Mouse (Mus musculus) forebrain, embryonic 11.5 days (tissue): ENCODE results near the gene Olfr1378. TPM values are rescaled to one million over a fixed set of nuclear protein-coding genes. Genes with fewer than 3 reads are reported as not detected.
A peak's percentile ranks its signal among the peaks of the same experiment; 100 is the strongest.

Experiments used
- ATAC-seq: fragments of 200-750 bp; cut with Nextera tagmentation; replicated peaks from 2 replicates; pipeline ENCODE4 v1.8.0; 2017; ENCODE audit warnings: moderate TSS enrichment; ENCODE audit not compliant: low FRiP score
- DNase-seq: peaks from one replicate; pipeline ENCODE4 v3.0.0-alpha.2; 2017; ENCODE audit warnings: low spot score
- H3K27ac ChIP-seq: fragments of 300-500 bp; sonication (generic); 2 replicates; pipeline ENCODE4 v1.5.1; 2014; ENCODE audit warnings: low read depth, low read length
- H3K27me3 ChIP-seq: fragments of 300-500 bp; sonication (generic); 2 replicates; pipeline ENCODE4 v1.6.1; 2014; ENCODE audit warnings: mild to moderate bottlenecking, low read length, mixed read lengths; ENCODE audit not compliant: control insufficient read depth, insufficient read depth
- H3K36me3 ChIP-seq: fragments of 300-500 bp; sonication (generic); 2 replicates; pipeline ENCODE4 v1.6.1; 2014; ENCODE audit warnings: mild to moderate bottlenecking, low read length, moderate library complexity, mixed read lengths; ENCODE audit not compliant: control insufficient read depth, insufficient read depth
- H3K4me1 ChIP-seq: fragments of 300-500 bp; sonication (generic); replicated peaks from 2 replicates; pipeline ENCODE4 v1.6.1; 2014; ENCODE audit warnings: low read length, mixed read lengths; ENCODE audit not compliant: control insufficient read depth, insufficient read depth
- H3K4me2 ChIP-seq: fragments of 300-500 bp; sonication (generic); 2 replicates; pipeline ENCODE4 v1.6.1; 2014; ENCODE audit warnings: low read depth, mild to moderate bottlenecking, low read length, moderate library complexity, mixed read lengths; ENCODE audit not compliant: severe bottlenecking
- H3K4me3 ChIP-seq: fragments of 300-500 bp; sonication (generic); 2 replicates; pipeline ENCODE4 v1.5.1; 2014; ENCODE audit warnings: low read depth, low read length
- H3K9ac ChIP-seq: fragments of 300-500 bp; sonication (generic); 2 replicates; pipeline ENCODE4 v1.6.1; 2014; ENCODE audit warnings: low read length
- H3K9me3 ChIP-seq: fragments of 300-500 bp; sonication (generic); 2 replicates; pipeline ENCODE4 v1.6.1; 2016; ENCODE audit warnings: low read length, mixed read lengths; ENCODE audit not compliant: control insufficient read depth
- WGBS: fragments of 180-500 bp; shearing (Covaris S2); extraction: QIAGEN DNeasy Blood & Tissue Kit; methylation state at CpG from one replicate; pipeline ENCODE4 v1.1.7; 2014; 5-methylcytosine and 5-hydroxymethylcytosine counted together
- polyA plus RNA-seq: library from polyadenylated mRNA; unstranded; fragments of >200 nt; fragmentation: Nextera tagmentation; extraction: Ambion mirVana; gene quantifications from 2 replicates; pipeline ENCODE4 v1.2.1, GENCODE M21; 2014

Olfr1378 gene
- not detected in 2 replicates for polyA plus RNA-seq

GRCm38 (mm10) chr11:50966230-50966629 is at the start of gene Olfr1378:
Gene Olfr1378 (plus strand): TSS chr11:50966530.
- no peak for DNase-seq
- Histone ChIP-seq H3K4me3 (no peak within 1 kb of the TSS), H3K27ac (no peak within 1 kb of the TSS), H3K9me3 (no peaks in the 10 kb centered on the region), H3K9ac (no peak within 1 kb of the TSS), H3K4me1 (no peaks in the 10 kb centered on the region), H3K27me3 (no peaks in the 10 kb centered on the region), H3K4me2 (no peak within 1 kb of the TSS), H3K36me3 (no peaks in the 10 kb centered on the region)
- 91% methylated on average over 11 of the region's 11 CpGs for WGBS
- no peak for ATAC-seq

- Histone ChIP-seq H3K4me1 (peaks cover 5% of the 10 kb centered on the region), H3K27ac (no peak overlapping the region), H3K9ac (peak overlapping the region; percentile 64), H3K4me3 (peak overlapping the region; percentile 57), H3K36me3 (no peaks in the 10 kb centered on the region), H3K4me2 (peak overlapping the region; percentile 93), H3K9me3 (no peaks in the 10 kb centered on the region), H3K27me3 (peaks cover 5% of the 10 kb centered on the region; the same call in 1 of the 2 replicates)
- DNase-seq (peak; percentile 50), ATAC-seq (no peak)
- WGBS, result 35% methylated on average over 14 of the region's 14 CpGs
Measured at GRCm38 (mm10) chr11:50930469-50931014, 35.8 kb upstream of the Olfr1378 start.

- peak overlapping the region; percentile 93 for H3K4me2 ChIP-seq
- peaks cover 5% of the 10 kb centered on the region; the same call in 1 of the 2 replicates for H3K27me3 ChIP-seq
- WGBS, result 3% methylated on average over 16 of the region's 16 CpGs
- H3K4me1 ChIP-seq, result peaks cover 5% of the 10 kb centered on the region
- H3K4me3 ChIP-seq, result peak overlapping the region; percentile 57
- DNase-seq, result peak; percentile 54
- H3K9me3 ChIP-seq, result no peaks in the 10 kb centered on the region
- peak overlapping the region; percentile 64 for H3K9ac ChIP-seq
- 0 out of 2 replicates have a peak, but pooled peaks have one; percentile 1 for ATAC-seq
- H3K36me3 ChIP-seq, result no peaks in the 10 kb centered on the region
- H3K27ac ChIP-seq, result no peak overlapping the region
Measured at GRCm38 (mm10) chr11:50931021-50931420, 35.3 kb upstream of the Olfr1378 start.

GRCm38 (mm10) chr11:50931451-50931866 is 34.9 kb upstream of the Olfr1378 start, which contains the start of gene Zfp354b:
Gene Zfp354b (minus strand): TSS chr11:50931633.
- Histone ChIP-seq H3K27me3 (peaks cover 5% of the 10 kb centered on the region; the same call in 1 of the 2 replicates), H3K9me3 (no peaks in the 10 kb centered on the region), H3K27ac (no peak within 1 kb of the TSS; the same call in 1 of the 2 replicates), H3K36me3 (no peaks in the 10 kb centered on the region), H3K4me1 (peaks cover 5% of the 10 kb centered on the region), H3K9ac (peak within 1 kb of the TSS; percentile 64), H3K4me3 (peak within 1 kb of the TSS; percentile 57), H3K4me2 (peak within 1 kb of the TSS; percentile 93)
- WGBS, result under 1% methylated on average over 18 of the region's 18 CpGs
- DNase-seq, result peak; percentile 93
- peak; percentile 97 for ATAC-seq

- H3K9me3 ChIP-seq, result no peaks in the 10 kb centered on the region
- no peak overlapping the region for H3K9ac ChIP-seq
- ATAC-seq (peak; percentile 47), DNase-seq (no peak)
- no peaks in the 10 kb centered on the region for H3K36me3 ChIP-seq
- H3K4me3 ChIP-seq, result peak overlapping the region; percentile 57; the same call in 1 of the 2 replicates
- peaks cover 5% of the 10 kb centered on the region; the same call in 1 of the 2 replicates for H3K27me3 ChIP-seq
- peak overlapping the region; percentile 93; the same call in 1 of the 2 replicates for H3K4me2 ChIP-seq
- no peak overlapping the region; the same call in 1 of the 2 replicates for H3K27ac ChIP-seq
- H3K4me1 ChIP-seq, result peaks cover 5% of the 10 kb centered on the region
- 78% methylated on average over 1 of the region's 1 CpGs for WGBS
Measured at GRCm38 (mm10) chr11:50932040-50932439, 34.3 kb upstream of the Olfr1378 start.

GRCm38 (mm10) chr11:50938435-50938834 is 27.9 kb upstream of the Olfr1378 start:
- no peak for ATAC-seq
- WGBS, result 88% methylated on average over 8 of the region's 8 CpGs
- H3K36me3 ChIP-seq, result no peaks in the 10 kb centered on the region

GRCm38 (mm10) chr11:50939621-50940366 is 26.5 kb upstream of the Olfr1378 start:
- Histone ChIP-seq H3K4me2 (no peak overlapping the region), H3K9ac (no peak overlapping the region), H3K9me3 (no peaks in the 10 kb centered on the region), H3K27me3 (no peaks in the 10 kb centered on the region), H3K4me1 (no peaks in the 10 kb centered on the region), H3K36me3 (no peaks in the 10 kb centered on the region), H3K27ac (no peak overlapping the region), H3K4me3 (no peak overlapping the region)
- DNase-seq (peak; percentile 66), ATAC-seq (no peak)
- WGBS, result 38% methylated on average over 14 of the region's 14 CpGs

More at GRCm38 (mm10) chr11:50938435-50938834, 27.9 kb upstream of the Olfr1378 start:
- Histone ChIP-seq H3K4me1 (no peaks in the 10 kb centered on the region), H3K27me3 (no peaks in the 10 kb centered on the region), H3K4me3 (no peak overlapping the region), H3K9ac (no peak overlapping the region), H3K27ac (no peak overlapping the region), H3K4me2 (no peak overlapping the region), H3K9me3 (no peaks in the 10 kb centered on the region)
- no peak for DNase-seq

GRCm38 (mm10) chr11:50942386-50942785 is 23.9 kb upstream of the Olfr1378 start:
- H3K4me2 ChIP-seq, result no peak overlapping the region
- no peaks in the 10 kb centered on the region for H3K27me3 ChIP-seq
- no peak overlapping the region for H3K27ac ChIP-seq
- 81% methylated on average over 12 of the region's 12 CpGs for whole genome bisulfite sequencing
- DNase-seq (no peak), ATAC-seq (no peak)
- H3K4me3 ChIP-seq, result no peak overlapping the region
- no peak overlapping the region for H3K9ac ChIP-seq
- H3K9me3 ChIP-seq, result no peaks in the 10 kb centered on the region
- H3K4me1 ChIP-seq, result no peaks in the 10 kb centered on the region
- H3K36me3 ChIP-seq, result no peaks in the 10 kb centered on the region
